Mouse (Mus musculus) limb, embryonic 11.5 days (tissue): ENCODE measurements around the gene Kpna3. TPM values are rescaled to one million over a fixed set of nuclear protein-coding genes. Genes with fewer than 3 reads are reported as not detected.

Experiments used
- ATAC-seq: fragments of 200-750 bp; cut with Nextera tagmentation; 2 replicates; pipeline ENCODE4 v1.8.0; 2017; ENCODE audit warnings: low read depth; ENCODE audit not compliant: insufficient number of reproducible peaks, low FRiP score, low TSS enrichment
- DNase-seq: peaks from one replicate; pipeline ENCODE4 v3.0.0-alpha.2; 2015; ENCODE audit warnings: low spot score
- H3K27ac ChIP-seq: fragments of 300-500 bp; sonication (generic); replicated peaks from 2 replicates; pipeline ENCODE4 v1.5.1; 2014; ENCODE audit warnings: low read depth, mild to moderate bottlenecking, low read length
- H3K27me3 ChIP-seq: fragments of 300-500 bp; sonication (generic); 2 replicates; pipeline ENCODE4 v1.6.1; 2014; ENCODE audit warnings: mild to moderate bottlenecking, low read length, mixed read lengths; ENCODE audit not compliant: control insufficient read depth, insufficient read depth
- H3K36me3 ChIP-seq: fragments of 300-500 bp; sonication (generic); 2 replicates; pipeline ENCODE4 v1.6.1; 2014; ENCODE audit warnings: mild to moderate bottlenecking, low read length, moderate library complexity, mixed read lengths; ENCODE audit not compliant: control insufficient read depth, insufficient read depth
- H3K4me1 ChIP-seq: fragments of 300-500 bp; sonication (generic); 2 replicates; pipeline ENCODE4 v1.6.1; 2014; ENCODE audit warnings: low read length, mixed read lengths; ENCODE audit not compliant: control insufficient read depth, insufficient read depth
- H3K4me2 ChIP-seq: fragments of 300-500 bp; sonication (generic); 2 replicates; pipeline ENCODE4 v1.6.1; 2014; ENCODE audit warnings: low read depth, mild to moderate bottlenecking, moderate library complexity; ENCODE audit not compliant: severe bottlenecking
- H3K4me3 ChIP-seq: fragments of 300-500 bp; sonication (generic); 2 replicates; pipeline ENCODE4 v1.5.1; 2014; ENCODE audit warnings: low read depth, low read length
- H3K9ac ChIP-seq: fragments of 300-500 bp; sonication (generic); 2 replicates; pipeline ENCODE4 v1.6.1; 2014; ENCODE audit warnings: mild to moderate bottlenecking, low read length
- H3K9me3 ChIP-seq: fragments of 300-500 bp; sonication (generic); 2 replicates; pipeline ENCODE4 v1.6.1; 2016; ENCODE audit warnings: low read length; ENCODE audit not compliant: control insufficient read depth
- WGBS: fragments of 180-500 bp; shearing (Covaris S2); extraction: QIAGEN DNeasy Blood & Tissue Kit; methylation state at CpG from one replicate; pipeline ENCODE4 v1.1.7; 2014; 5-methylcytosine and 5-hydroxymethylcytosine counted together
- polyA plus RNA-seq: library from polyadenylated mRNA; unstranded; fragments of >200 nt; fragmentation: Nextera tagmentation; extraction: Ambion mirVana; gene quantifications from 2 replicates; pipeline ENCODE4 v1.2.1, GENCODE M21; 2014

Kpna3 gene
- polyA plus RNA-seq, 1 experiment from 2014 or later: 86.0 TPM

DNA sequence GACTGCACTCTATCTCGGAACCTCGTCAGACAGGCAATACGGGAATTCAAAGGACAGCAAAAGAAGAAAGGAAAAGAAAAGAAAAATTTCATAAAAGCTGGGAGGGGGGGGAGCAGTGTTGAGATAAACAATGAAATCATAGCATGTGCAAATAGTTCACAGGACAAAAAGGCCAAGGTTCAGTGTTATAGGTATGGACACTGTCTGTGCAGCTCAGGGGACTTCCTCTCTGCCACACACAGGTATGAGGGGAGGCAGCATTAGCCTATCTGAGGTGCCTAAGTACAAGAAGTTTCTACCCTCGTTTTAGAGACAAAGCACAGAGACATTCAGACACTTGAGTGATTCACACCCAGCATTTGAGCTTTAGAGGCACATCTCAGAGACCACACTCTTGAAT is 118.5 kb downstream of the Kpna3 start:
- DNase-seq (no peak), ATAC-seq (no peak)
- Histone ChIP-seq H3K4me3 (no peak overlapping the region), H3K9ac (no peak overlapping the region), H3K27ac (no peak overlapping the region), H3K36me3 (no peaks in the 10 kb centered on the region), H3K4me1 (no peaks in the 10 kb centered on the region), H3K4me2 (no peak overlapping the region), H3K27me3 (no peaks in the 10 kb centered on the region), H3K9me3 (no peaks in the 10 kb centered on the region; the same call in 1 of the 2 replicates)
- WGBS: 79% methylated on average over 4 of the region's 4 CpGs

DNA sequence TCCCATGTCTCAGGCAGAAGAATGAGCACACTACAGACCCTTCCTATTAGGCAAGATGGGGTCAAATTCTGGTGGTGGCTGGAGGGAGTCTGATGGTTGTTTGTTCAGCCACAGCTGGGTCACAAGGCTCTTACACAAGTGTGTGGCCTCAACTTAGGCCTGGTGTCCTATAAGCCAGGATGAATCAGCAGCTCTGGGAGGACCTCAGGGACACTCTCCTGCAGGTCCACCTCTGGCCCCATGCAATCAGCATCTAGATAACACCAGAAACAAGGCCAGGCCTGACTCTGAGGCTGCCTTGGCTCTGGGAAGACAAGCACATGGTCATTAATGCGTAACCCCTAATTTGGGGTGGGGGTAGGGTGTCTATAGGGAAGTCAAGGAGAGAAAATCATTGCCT is 118.9 kb downstream of the Kpna3 start:
- Histone ChIP-seq H3K27me3 (no peaks in the 10 kb centered on the region), H3K36me3 (no peaks in the 10 kb centered on the region), H3K4me3 (no peak overlapping the region), H3K9ac (no peak overlapping the region), H3K27ac (no peak overlapping the region), H3K4me1 (no peaks in the 10 kb centered on the region), H3K4me2 (no peak overlapping the region), H3K9me3 (no peaks in the 10 kb centered on the region; the same call in 1 of the 2 replicates)
- no peak for DNase-seq
- no peak for ATAC-seq
- WGBS: 74% methylated on average over 1 of the region's 1 CpGs

DNA sequence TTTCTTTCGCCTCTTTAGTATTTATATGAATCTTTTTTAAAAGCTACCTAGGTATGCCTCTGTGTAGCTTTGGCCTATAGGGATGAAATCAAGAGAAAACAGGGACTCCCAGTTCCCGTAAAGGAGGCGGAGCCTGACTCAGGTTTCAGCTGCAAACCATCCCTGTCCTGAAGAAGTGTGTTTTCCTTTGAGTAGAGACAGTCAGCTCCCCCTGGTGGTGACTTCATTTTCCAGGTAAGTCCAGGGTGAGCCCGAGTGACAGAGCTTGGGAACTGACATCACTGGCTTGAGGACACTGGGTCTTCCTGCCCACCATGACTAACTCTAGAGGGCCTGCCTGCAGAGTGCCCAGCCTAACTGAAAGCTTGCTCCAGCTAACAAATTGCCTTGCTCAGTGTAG is 122.8 kb downstream of the Kpna3 start:
- Histone ChIP-seq H3K27ac (no peak overlapping the region), H3K4me3 (no peak overlapping the region), H3K9ac (no peak overlapping the region), H3K4me1 (no peaks in the 10 kb centered on the region), H3K36me3 (no peaks in the 10 kb centered on the region), H3K4me2 (no peak overlapping the region), H3K9me3 (no peaks in the 10 kb centered on the region), H3K27me3 (no peaks in the 10 kb centered on the region)
- 0 out of 2 replicates have a peak, but pooled peaks have one; percentile 31 for ATAC-seq
- peak; percentile 68 for DNase-seq
- 24% methylated on average over 4 of the region's 4 CpGs for WGBS

Other genes starting within 250 kb of the Kpna3 start
- 1.4 and 1.7 TPM in 2 replicates for gene Sgcg, start 181.4 kb downstream of the Kpna3 start, polyA plus RNA-seq
- 0.23 TPM in 1 of 2 replicates, not detected in the other for gene Arl11, start 130.1 kb downstream of the Kpna3 start, polyA plus RNA-seq
- gene Ebpl, start 79.4 kb downstream of the Kpna3 start, polyA plus RNA-seq: 10.2 and 10.5 TPM in 2 replicates
- 14.4 and 15.4 TPM in 2 replicates for gene Spryd7, start 117.0 kb upstream of the Kpna3 start, polyA plus RNA-seq
- gene Trim13, start 158.4 kb upstream of the Kpna3 start, polyA plus RNA-seq: 16.8 and 19.2 TPM in 2 replicates
- 0.79 TPM in 2 replicates for gene Kcnrg, start 167.6 kb upstream of the Kpna3 start, polyA plus RNA-seq